Mouse (Mus musculus): Measurements from ENCODE around the gene Prss42. TPM values are rescaled to one million over a fixed set of nuclear protein-coding genes. Genes with fewer than 3 reads are reported as not detected.

Prss42 gene
- polyA plus RNA-seq, 1 experiment: not detected

GRCm38 (mm10) chr9:110821436-110821835, 23.5 kb downstream of the Prss42 start:
- TF ChIP-seq USF1 (IDR thresholded peaks at IDR 0.05; ENCODE audit: low read depth): no peak
- Histone ChIP-seq H3ac (ENCODE audit: control insufficient read depth, insufficient read length, low read depth) (no peak overlapping the region), H3K79me2 (ENCODE audit: control insufficient read depth, insufficient read depth) (no peaks in the 10 kb centered on the region), H3K27me3 (ENCODE audit: control insufficient read depth, insufficient read depth, insufficient read length) (peaks cover 50% of the 10 kb centered on the region), H3K4me3 (ENCODE audit: insufficient read depth, poor library complexity, severe bottlenecking) (no peak overlapping the region), H3K79me3 (ENCODE audit: low read depth) (no peaks in the 10 kb centered on the region), H3K36me3 (ENCODE audit: control insufficient read depth, insufficient read depth) (no peaks in the 10 kb centered on the region)

DNA sequence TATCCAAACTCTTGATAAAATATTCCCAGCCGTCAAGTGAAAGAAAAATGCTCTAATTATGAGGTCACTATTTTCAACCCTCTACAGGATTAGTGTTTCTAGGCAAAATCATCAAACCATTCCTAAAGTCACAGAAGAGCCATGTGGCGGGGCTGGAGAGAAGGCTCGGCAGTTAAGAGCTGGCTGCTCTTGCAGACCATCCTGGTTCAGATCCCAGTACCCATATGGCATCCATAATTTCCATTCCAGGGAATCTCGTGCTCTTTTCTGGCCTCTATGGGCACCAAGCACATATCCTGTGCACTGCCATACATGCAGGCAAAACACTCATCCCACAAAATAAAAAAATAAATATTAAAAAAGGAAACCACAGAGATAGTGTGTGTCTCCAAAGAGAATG, 27.5 kb downstream of the Prss42 start:
- Histone ChIP-seq H3K36me3 (ENCODE audit: control insufficient read depth, insufficient read depth) (no peaks in the 10 kb centered on the region), H3ac (ENCODE audit: control insufficient read depth, insufficient read length, low read depth) (no peak overlapping the region), H3K79me3 (ENCODE audit: low read depth) (no peaks in the 10 kb centered on the region), H3K27me3 (ENCODE audit: control insufficient read depth, insufficient read depth, insufficient read length) (peaks cover 55% of the 10 kb centered on the region), H3K79me2 (ENCODE audit: control insufficient read depth, insufficient read depth) (no peaks in the 10 kb centered on the region), H3K4me3 (ENCODE audit: insufficient read depth, poor library complexity, severe bottlenecking) (no peak overlapping the region)
- TF ChIP-seq CTCF (IDR thresholded peaks at IDR 0.05; ENCODE audit: control insufficient read depth, insufficient read depth, insufficient read length) (no peak), MYOG (IDR thresholded peaks at IDR 0.05; ENCODE audit: control insufficient read depth, extremely low read depth, insufficient read length) (no peak), FOSL1 (IDR thresholded peaks at IDR 0.05; ENCODE audit: insufficient read depth, low read length, poor library complexity, severe bottlenecking) (no peak), MAX (IDR thresholded peaks at IDR 0.05) (no peak), CEBPB (IDR thresholded peaks at IDR 0.05; ENCODE audit: low read depth) (no peak), MYOD1 (IDR thresholded peaks at IDR 0.05; ENCODE audit: control insufficient read depth, insufficient read length, low read depth) (no peak), USF1 (IDR thresholded peaks at IDR 0.05; ENCODE audit: low read depth) (no peak)

GRCm38 (mm10) chr9:110825832-110826231, 27.9 kb downstream of the Prss42 start:
- Histone ChIP-seq H3K4me3 (ENCODE audit: insufficient read depth, poor library complexity, severe bottlenecking) (no peak overlapping the region), H3K36me3 (ENCODE audit: control insufficient read depth, insufficient read depth) (no peaks in the 10 kb centered on the region), H3K79me3 (ENCODE audit: low read depth) (no peaks in the 10 kb centered on the region), H3ac (ENCODE audit: control insufficient read depth, insufficient read length, low read depth) (no peak overlapping the region), H3K27me3 (ENCODE audit: control insufficient read depth, insufficient read depth, insufficient read length) (peaks cover 55% of the 10 kb centered on the region), H3K79me2 (ENCODE audit: control insufficient read depth, insufficient read depth) (no peaks in the 10 kb centered on the region)
- TF ChIP-seq MYOD1 (IDR thresholded peaks at IDR 0.05; ENCODE audit: control insufficient read depth, insufficient read length, low read depth): no peak
- TF ChIP-seq CEBPB (IDR thresholded peaks at IDR 0.05; ENCODE audit: low read depth): no peak
- no peak for TF ChIP-seq FOSL1 (IDR thresholded peaks at IDR 0.05; ENCODE audit: insufficient read depth, low read length, poor library complexity, severe bottlenecking)
- TF ChIP-seq USF1 (IDR thresholded peaks at IDR 0.05; ENCODE audit: low read depth): no peak
- TF ChIP-seq MAX (IDR thresholded peaks at IDR 0.05): no peak
- TF ChIP-seq MYOG (IDR thresholded peaks at IDR 0.05; ENCODE audit: control insufficient read depth, extremely low read depth, insufficient read length): no peak
- no peak for TF ChIP-seq CTCF (IDR thresholded peaks at IDR 0.05; ENCODE audit: control insufficient read depth, insufficient read depth, insufficient read length)

DNA sequence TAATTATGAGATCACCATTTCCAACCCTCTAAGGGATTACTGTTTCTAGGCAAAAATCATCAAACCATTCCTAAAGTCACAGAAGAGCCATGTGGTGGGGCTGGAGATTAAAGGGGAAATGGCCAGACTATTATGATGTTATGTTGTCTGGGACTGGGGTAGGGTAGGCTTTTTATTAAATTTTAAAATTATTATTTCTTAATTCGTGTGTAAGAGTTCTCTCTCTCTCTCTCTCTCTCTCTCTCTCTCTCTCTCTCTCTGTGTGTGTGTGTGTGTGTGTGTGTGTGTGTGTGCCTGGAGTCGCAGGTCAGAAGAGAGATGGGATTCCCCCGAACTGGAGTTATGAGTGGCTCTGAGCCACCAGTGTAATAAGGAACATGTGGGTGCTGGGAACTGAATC, 28.4 kb downstream of the Prss42 start, which contains the start of gene Prss43:
TSS of gene Prss43 (plus strand) at position 301 of the 400 bp plus-strand sequence.
- H3ac ChIP-seq (ENCODE audit: control insufficient read depth, insufficient read length, low read depth): no peak within 1 kb of the TSS
- H3K79me2 ChIP-seq (ENCODE audit: control insufficient read depth, insufficient read depth): no peaks in the 10 kb centered on the region
- H3K4me3 ChIP-seq (ENCODE audit: insufficient read depth, poor library complexity, severe bottlenecking): no peak within 1 kb of the TSS
- H3K79me3 ChIP-seq (ENCODE audit: low read depth): no peaks in the 10 kb centered on the region
- no peaks in the 10 kb centered on the region for H3K36me3 ChIP-seq (ENCODE audit: control insufficient read depth, insufficient read depth)
- TF ChIP-seq MYOG (IDR thresholded peaks at IDR 0.05; ENCODE audit: control insufficient read depth, extremely low read depth, insufficient read length) (no peak), CEBPB (IDR thresholded peaks at IDR 0.05; ENCODE audit: low read depth) (no peak), MYOD1 (IDR thresholded peaks at IDR 0.05; ENCODE audit: control insufficient read depth, insufficient read length, low read depth) (no peak), MAX (IDR thresholded peaks at IDR 0.05) (no peak), CTCF (IDR thresholded peaks at IDR 0.05; ENCODE audit: control insufficient read depth, insufficient read depth, insufficient read length) (no peak)
- peaks cover 51% of the 10 kb centered on the region for H3K27me3 ChIP-seq (ENCODE audit: control insufficient read depth, insufficient read depth, insufficient read length)

GRCm38 (mm10) chr9:110833021-110833420, 35.1 kb downstream of the Prss42 start:
- no peak overlapping the region for H3ac ChIP-seq (ENCODE audit: control insufficient read depth, insufficient read length, low read depth)
- H3K4me3 ChIP-seq (ENCODE audit: insufficient read depth, poor library complexity, severe bottlenecking): no peak overlapping the region
- H3K79me2 ChIP-seq (ENCODE audit: control insufficient read depth, insufficient read depth): no peaks in the 10 kb centered on the region
- H3K79me3 ChIP-seq (ENCODE audit: low read depth): no peaks in the 10 kb centered on the region
- no peaks in the 10 kb centered on the region for H3K36me3 ChIP-seq (ENCODE audit: control insufficient read depth, insufficient read depth)
- TF ChIP-seq CTCF (IDR thresholded peaks at IDR 0.05; ENCODE audit: control insufficient read depth, insufficient read depth, insufficient read length) (no peak), MAX (IDR thresholded peaks at IDR 0.05) (no peak), CEBPB (IDR thresholded peaks at IDR 0.05; ENCODE audit: low read depth) (no peak), MYOD1 (IDR thresholded peaks at IDR 0.05; ENCODE audit: control insufficient read depth, insufficient read length, low read depth) (no peak), USF1 (IDR thresholded peaks at IDR 0.05; ENCODE audit: low read depth) (no peak), MYOG (IDR thresholded peaks at IDR 0.05; ENCODE audit: control insufficient read depth, extremely low read depth, insufficient read length) (no peak), FOSL1 (IDR thresholded peaks at IDR 0.05; ENCODE audit: insufficient read depth, low read length, poor library complexity, severe bottlenecking) (no peak)
- peaks cover 12% of the 10 kb centered on the region for H3K27me3 ChIP-seq (ENCODE audit: control insufficient read depth, insufficient read depth, insufficient read length)

- Histone ChIP-seq H3K4me3 (ENCODE audit: insufficient read depth, poor library complexity, severe bottlenecking) (no peak within 1 kb of the TSS), H3ac (ENCODE audit: control insufficient read depth, insufficient read length, low read depth) (no peak within 1 kb of the TSS), H3K27me3 (ENCODE audit: control insufficient read depth, insufficient read depth, insufficient read length) (peaks cover 3% of the 10 kb centered on the region), H3K79me3 (ENCODE audit: low read depth) (no peaks in the 10 kb centered on the region), H3K79me2 (ENCODE audit: control insufficient read depth, insufficient read depth) (no peaks in the 10 kb centered on the region), H3K36me3 (ENCODE audit: control insufficient read depth, insufficient read depth) (no peaks in the 10 kb centered on the region)
- TF ChIP-seq MAX (IDR thresholded peaks at IDR 0.05) (no peak), FOSL1 (IDR thresholded peaks at IDR 0.05; ENCODE audit: insufficient read depth, low read length, poor library complexity, severe bottlenecking) (no peak)
These were observed 36.4 kb downstream of the Prss42 start, which contains the start of gene Prss45 for GRCm38 (mm10) chr9:110834411-110834810. Gene Prss45, plus strand, starts transcription at chr9:110834588.

Measured in C2C12 (cell line).